Mouse (Mus musculus) spleen, postnatal 0 days (tissue): ENCODE data around the gene Sema6d. TPM values are rescaled to one million over a fixed set of nuclear protein-coding genes. Genes with fewer than 3 reads are reported as not detected.

ENCODE experiments used
- polyA plus RNA-seq: library from polyadenylated mRNA; unstranded; fragments of >200 nt; fragmentation: Nextera tagmentation; extraction: Ambion mirVana; gene quantifications from 2 replicates; pipeline ENCODE4 v1.2.1, GENCODE M21; 2015

The Sema6d gene
- polyA plus RNA-seq: 3.4 and 4.7 TPM in 2 replicates

DNA sequence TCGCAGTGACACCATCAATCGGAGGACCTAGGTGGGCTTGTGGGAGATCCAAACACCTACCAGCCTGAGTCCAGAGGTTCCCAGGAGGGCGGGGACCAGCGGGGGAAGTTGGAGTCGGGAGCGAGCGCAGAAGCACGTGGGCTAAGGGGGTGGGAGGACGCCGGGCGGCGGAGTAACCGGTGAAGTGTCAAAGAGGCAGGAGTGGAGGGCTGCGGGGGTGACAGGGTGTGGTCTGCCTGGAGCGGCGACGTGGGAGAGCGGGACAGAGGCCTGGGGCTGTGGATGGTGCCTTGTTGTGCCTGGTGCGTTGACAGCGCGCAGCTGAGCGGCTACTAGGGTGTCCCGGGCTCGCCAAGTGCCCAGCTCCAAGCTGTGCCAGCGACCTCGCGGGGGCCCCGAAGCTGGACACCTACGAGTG lies at the start of gene Sema6d:
Gene Sema6d (plus strand): TSS at position 157 of the 418 bp plus-strand sequence.

